Mouse (Mus musculus) layer of hippocampus, adult 9-11 months (tissue): Measurements from ENCODE around the gene Nrxn3.

Source experiments
- DNase-seq: peaks from one replicate; pipeline ENCODE4 v3.0.0; 2022

Nrxn3 gene

GRCm38 (mm10) chr12:89720945-89721344 lies 998.3 kb downstream of the Nrxn3 start:
- no peak for DNase-seq

- peak; percentile 49 for DNase-seq
Measured at GRCm38 (mm10) chr12:89722462-89722861, 999.8 kb downstream of the Nrxn3 start.

DNA sequence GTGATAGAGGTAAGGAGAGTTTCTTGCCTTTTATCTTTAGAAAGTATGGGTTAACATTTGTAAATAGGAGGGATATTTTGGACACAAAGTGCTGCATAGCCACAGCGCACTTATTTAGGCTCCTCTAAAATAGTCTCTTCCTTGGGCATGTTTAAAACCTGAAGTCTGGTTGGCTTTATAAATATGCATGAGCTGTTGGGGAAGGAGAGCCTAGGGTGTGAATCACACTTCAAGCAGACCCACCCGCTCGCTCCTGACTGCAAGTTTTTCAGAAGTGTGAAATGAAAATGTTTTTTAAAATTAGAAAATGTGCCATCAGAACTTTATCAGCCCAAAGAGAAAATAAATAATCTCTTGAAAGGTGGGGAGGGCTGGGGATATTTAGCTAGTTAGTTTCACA lies 1001.4 kb downstream of the Nrxn3 start:
- peak; percentile 8 for DNase-seq

GRCm38 (mm10) chr12:89742326-89742725 lies 1019.6 kb downstream of the Nrxn3 start:
- DNase-seq: no peak

DNA sequence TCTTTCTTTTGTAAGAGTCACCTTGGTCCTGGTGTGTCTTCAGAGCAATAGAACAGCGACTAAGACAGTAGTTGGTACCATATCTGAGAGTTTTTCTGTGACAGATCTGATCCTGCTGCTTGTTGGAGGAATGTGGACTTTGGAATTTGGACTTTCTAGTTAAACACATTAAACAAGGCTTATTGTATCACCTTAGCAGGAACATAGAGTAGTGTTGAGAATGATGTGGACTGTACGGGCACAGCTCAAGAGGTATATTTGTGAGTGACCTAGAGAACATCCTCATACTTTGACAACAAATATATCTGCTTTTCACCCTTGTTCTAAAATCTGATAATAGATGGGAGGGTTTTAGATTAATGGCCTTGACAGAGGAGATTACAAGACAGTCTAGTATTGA lies 1020.1 kb downstream of the Nrxn3 start:
- DNase-seq: no peak

GRCm38 (mm10) chr12:89764191-89765082 lies 1041.8 kb downstream of the Nrxn3 start:
- DNase-seq: peak; percentile 2

- no peak for DNase-seq
Measured at GRCm38 (mm10) chr12:89765179-89765578, 1042.5 kb downstream of the Nrxn3 start.

- peak; percentile 38 for DNase-seq
Measured at GRCm38 (mm10) chr12:89788794-89789193, 1066.1 kb downstream of the Nrxn3 start.

GRCm38 (mm10) chr12:89789981-89790380 lies 1067.3 kb downstream of the Nrxn3 start:
- no peak for DNase-seq

DNA sequence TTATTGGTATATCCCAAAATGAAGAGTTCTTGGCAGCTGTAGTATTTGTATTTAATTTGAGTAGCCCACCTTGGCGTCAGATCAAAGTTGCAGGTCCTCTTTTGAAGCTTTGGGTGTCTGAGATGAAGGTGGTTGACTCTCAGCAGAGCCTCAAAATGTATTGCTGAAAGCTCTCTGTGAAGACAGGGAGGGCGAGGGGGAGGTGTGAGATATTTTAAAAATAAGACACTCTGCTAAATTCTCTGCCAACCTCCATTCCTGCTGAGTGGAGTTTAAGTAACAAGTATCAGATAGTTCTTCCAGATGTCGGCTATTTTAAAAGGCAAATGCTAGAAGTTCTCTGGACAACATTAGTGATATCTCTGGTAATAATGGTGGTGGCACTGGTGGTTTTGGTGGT lies 1069.2 kb downstream of the Nrxn3 start:
- no peak for DNase-seq

DNA sequence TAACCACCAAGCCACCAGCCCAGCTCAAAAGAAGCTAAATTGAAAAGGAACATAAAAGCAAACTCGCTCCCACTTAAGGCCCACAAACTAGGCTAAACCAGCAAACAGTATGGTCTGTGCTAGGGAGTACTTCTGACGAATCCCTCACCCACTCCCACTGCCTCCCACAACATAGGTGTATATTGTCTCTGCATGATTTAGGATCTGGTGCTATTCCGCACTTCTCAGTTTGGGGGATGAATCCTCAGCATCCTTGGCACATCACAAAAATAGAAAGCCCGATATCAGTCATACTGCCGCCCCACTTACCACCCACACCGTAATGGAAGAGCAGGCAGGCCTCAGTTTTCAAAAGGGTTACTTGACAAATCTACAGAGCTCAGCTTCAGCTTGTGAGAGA lies 1072.1 kb downstream of the Nrxn3 start:
- DNase-seq: no peak

- no peak for DNase-seq
Measured at GRCm38 (mm10) chr12:89808217-89808616, 1085.5 kb downstream of the Nrxn3 start.

GRCm38 (mm10) chr12:89810146-89810545 lies 1087.5 kb downstream of the Nrxn3 start:
- DNase-seq: no peak

DNA sequence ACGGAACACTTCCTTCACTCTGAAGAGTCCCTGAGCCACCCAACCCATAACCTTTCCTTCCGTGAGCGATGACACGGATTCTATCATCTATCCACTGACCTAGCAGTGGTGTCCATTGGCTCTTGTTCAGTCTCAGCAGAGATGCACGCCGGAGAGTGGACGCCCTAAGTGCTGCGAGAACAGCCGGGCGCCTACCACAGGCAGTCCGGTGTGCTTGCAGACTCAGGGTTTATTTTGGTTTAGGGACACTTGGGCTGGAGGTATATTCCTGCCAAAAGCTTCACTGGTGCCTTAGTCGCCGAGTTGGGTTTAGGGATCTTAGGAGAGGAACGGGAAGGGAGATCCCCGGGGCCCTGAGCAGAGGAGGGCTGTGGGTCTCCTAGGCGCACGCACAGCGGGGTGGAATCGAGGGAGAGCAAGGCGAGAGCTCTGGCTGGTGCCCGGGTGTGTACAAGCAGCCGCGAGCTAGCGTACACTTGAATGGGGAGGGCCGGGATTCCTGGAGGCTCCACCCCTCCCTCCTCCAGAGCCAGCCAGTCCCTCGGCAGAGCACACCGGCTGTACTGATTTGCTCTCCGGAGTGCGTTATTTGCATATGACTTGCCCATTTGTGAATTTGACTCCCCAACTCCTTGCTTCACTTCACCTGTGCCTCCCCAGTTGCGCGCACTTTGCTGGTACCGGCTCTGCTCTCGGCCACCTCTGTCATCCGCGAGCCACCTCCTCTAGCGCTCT lies 1089.3 kb downstream of the Nrxn3 start:
- peak; percentile 71 for DNase-seq

- no peak for DNase-seq
Measured at GRCm38 (mm10) chr12:89812550-89813207, 1090.0 kb downstream of the Nrxn3 start.

GRCm38 (mm10) chr12:89813294-89813693 lies 1090.6 kb downstream of the Nrxn3 start:
- no peak for DNase-seq

- no peak for DNase-seq
Measured at GRCm38 (mm10) chr12:89813718-89814117, 1091.0 kb downstream of the Nrxn3 start.

DNA sequence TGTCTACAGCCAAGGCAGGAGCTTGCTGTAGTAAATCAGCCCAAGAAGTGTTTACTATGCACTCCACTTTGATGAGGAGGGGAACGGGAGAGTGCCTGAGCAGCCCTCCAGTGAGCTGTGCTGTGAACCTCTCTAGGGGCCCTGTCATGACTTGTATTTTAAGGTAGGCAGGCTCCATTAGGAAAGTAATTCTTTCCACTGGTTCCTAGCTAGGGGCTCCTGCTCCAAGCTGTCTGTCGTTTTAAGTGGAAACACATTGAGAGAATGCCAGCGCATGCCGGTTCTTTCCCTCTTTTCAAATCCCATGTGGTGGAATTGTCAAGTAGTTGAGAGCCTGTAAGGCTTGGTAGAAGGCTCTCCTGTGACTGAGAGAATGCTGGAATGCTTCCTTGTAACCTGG lies 1091.9 kb downstream of the Nrxn3 start:
- DNase-seq: no peak

DNA sequence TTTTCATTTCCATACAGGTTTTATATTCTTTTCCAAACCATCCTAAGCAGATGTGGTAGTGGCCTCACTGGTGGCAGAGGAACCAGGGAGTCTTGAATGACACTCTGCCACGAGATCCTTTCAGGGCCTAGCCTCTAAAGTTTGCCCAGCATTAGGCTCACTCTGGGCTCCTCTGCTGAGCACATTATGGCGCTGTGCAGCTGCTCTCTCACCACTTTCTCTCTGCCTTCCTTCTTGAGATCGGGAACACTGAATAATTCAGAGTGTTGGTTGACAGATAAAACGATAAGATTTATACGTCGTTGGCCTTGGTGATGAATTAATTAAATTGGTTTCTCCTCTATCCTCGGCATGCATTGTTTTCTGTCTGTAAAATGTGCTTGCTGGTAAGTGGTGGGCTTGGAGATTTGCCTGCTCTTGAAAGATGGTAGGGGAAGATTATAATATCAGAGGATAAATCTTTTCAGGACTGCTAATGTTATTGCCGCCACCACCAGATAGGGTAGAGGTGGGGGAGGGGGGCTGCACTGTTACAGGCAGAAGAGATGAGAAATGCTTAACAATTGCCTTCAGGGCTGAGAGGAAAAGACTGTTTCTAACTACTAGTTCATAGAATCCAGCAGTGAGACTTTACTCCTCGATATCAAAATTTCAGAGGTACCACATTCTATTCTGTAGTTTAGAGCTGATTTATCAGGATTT lies 1094.5 kb downstream of the Nrxn3 start:
- DNase-seq: no peak

- no peak for DNase-seq
Measured at GRCm38 (mm10) chr12:89818200-89818599, 1095.5 kb downstream of the Nrxn3 start.

DNA sequence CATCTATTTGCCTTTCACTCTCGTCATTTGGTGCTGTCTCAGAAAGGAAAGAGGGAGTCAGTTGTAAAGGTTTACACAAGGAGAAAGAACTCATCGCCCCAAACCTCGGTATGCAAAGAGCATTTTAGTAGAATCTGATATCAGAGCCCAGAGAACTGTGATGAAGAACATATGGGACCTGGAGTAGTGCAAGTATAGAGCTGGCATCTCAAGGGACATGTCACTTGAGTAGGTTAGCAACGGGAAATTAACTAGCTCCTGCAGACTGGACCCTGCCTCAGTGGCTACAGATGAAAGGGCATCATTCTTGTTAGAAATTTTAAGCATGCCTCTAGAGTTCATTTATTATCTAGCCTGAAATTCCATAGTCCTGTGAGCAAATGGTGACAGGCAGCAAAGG lies 1099.5 kb downstream of the Nrxn3 start:
- DNase-seq: no peak

DNA sequence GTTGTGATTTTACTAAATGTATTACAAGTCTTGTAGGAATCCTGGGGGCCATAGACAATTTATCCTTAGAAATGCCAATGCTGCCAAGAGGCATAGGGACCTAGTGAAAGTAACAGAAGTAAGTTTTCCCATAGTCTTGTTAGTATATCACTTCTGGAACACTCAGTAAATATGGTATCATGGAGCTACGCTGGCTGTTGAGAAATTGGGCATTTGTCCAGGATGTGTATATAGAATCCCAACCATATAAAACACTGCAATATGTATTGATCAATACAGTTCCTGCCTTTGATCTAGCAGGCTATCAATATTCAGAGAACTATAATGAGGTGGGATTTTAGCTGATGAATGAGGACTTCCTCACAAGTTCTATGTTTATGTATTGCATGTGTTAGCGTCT lies 1107.3 kb downstream of the Nrxn3 start:
- DNase-seq: no peak

DNA sequence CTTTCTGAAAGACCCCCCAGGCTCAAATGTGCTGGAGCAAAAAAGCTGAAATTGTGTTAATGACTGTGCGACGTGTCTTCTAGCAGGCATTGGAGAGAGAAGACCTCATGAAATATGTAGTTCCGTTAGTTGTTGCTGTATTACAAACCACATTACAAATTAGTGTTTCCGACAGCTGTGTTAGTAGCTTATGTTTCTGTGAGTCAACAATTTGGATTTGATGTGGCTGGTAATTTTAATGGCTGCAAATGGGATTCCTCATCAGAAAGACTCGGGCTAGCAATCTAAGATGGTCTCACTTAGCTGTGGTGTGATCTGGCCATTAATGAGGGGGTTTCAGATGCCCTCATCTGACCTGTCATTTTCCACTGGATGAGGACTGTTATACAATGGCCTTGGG lies 1107.7 kb downstream of the Nrxn3 start:
- no peak for DNase-seq
